In genomic region chr11:50238324-50238723, GRCm38 (mm10) we compare ENCODE assay signal across 8 mouse cellular contexts. TPM values are rescaled to one million over a fixed set of nuclear protein-coding genes. Genes with fewer than 3 reads are reported as not detected.
DNase-seq lines count a peak whose midpoint lies in the region; ATAC-seq and TF ChIP-seq lines count a peak whose summit lies in the region.

Gene Ltc4s, minus strand, starts transcription at chr11:50238616.

- H3K4me2 ChIP-seq in heart, embryonic 14.5 days (ENCODE audit: low read length), result peak within 1 kb of the TSS; percentile 94
- H3K4me2 ChIP-seq in neural tube, embryonic 15.5 days, result peak within 1 kb of the TSS; percentile 96

- peak; percentile 55 for DNase-seq in kidney, adult 2 months
- no peak for DNase-seq in kidney, adult 8-10 months
- peak; percentile 63 for DNase-seq in liver
- no peak for DNase-seq in thymus, postnatal 10 days (ENCODE audit: low spot score in 2 of 2)
- DNase-seq in layer of hippocampus, adult 9-11 months, result no peak

- H3K27me3 ChIP-seq in kidney, adult 2 months (replicated peaks; ENCODE audit: control insufficient read depth, insufficient read depth, low read length), result no peaks in the 10 kb centered on the region
- H3K27me3 ChIP-seq in heart, embryonic 14.5 days (ENCODE audit: control insufficient read depth, insufficient read depth, low read length), result peaks cover 24% of the 10 kb centered on the region
- peaks cover 28% of the 10 kb centered on the region; the same call in 1 of the 2 replicates for H3K27me3 ChIP-seq in neural tube, embryonic 15.5 days (replicated peaks)

- TF ChIP-seq POLR2A in kidney, adult 2 months (IDR thresholded peaks at IDR 0.05; ENCODE audit: low read depth, low read length), result no peak
- TF ChIP-seq POLR2A in bone marrow macrophage, adult 2 months (IDR thresholded peaks at IDR 0.05; ENCODE audit: borderline replicate concordance, low read depth, low read length), result no peak

- H3K9ac ChIP-seq in heart, embryonic 14.5 days (ENCODE audit: low read length), result no peak within 1 kb of the TSS
- no peak within 1 kb of the TSS for H3K9ac ChIP-seq in neural tube, embryonic 15.5 days (replicated peaks)

- no peak within 1 kb of the TSS for H3K27ac ChIP-seq in kidney, adult 2 months (ENCODE audit: insufficient read depth, low read depth, low read length)
- peak within 1 kb of the TSS; percentile 77 for H3K27ac ChIP-seq in bone marrow macrophage, adult 2 months (ENCODE audit: insufficient read depth, low read depth, low read length)
- H3K27ac ChIP-seq in heart, embryonic 14.5 days (replicated peaks in 1 of 2; ENCODE audit: control insufficient read depth in 1 of 2, insufficient read depth in 1 of 2, low read depth in 2 of 2, low read length in 2 of 2), result no peak within 1 kb of the TSS
- H3K27ac ChIP-seq in neural tube, embryonic 15.5 days (replicated peaks), result no peak within 1 kb of the TSS

- no peak for ATAC-seq in heart, embryonic 14.5 days (ENCODE audit: insufficient number of reproducible peaks, insufficient read depth, low FRiP score, low read depth)
- ATAC-seq in neural tube, embryonic 15.5 days (ENCODE audit: low FRiP score), result no peak

- H3K4me3 ChIP-seq in kidney, adult 2 months (ENCODE audit: insufficient read depth, low read depth, low read length), result peak within 1 kb of the TSS; percentile 77
- H3K4me3 ChIP-seq in bone marrow macrophage, adult 2 months (ENCODE audit: insufficient read depth, low read length), result peak within 1 kb of the TSS; percentile 64
- peak within 1 kb of the TSS in 1 of 2 experiments; percentile 61; a peak in 2 of 4 replicates for H3K4me3 ChIP-seq in heart, embryonic 14.5 days (ENCODE audit: control insufficient read depth in 1 of 2, insufficient read depth in 1 of 2, low read depth in 1 of 2, low read length in 2 of 2)
- H3K4me3 ChIP-seq in neural tube, embryonic 15.5 days (replicated peaks), result peak within 1 kb of the TSS; percentile 61

- H3K36me3 ChIP-seq in kidney, adult 2 months (ENCODE audit: control insufficient read depth, insufficient read depth, low read length), result peaks cover 3% of the 10 kb centered on the region; the same call in 1 of the 2 replicates
- H3K36me3 ChIP-seq in heart, embryonic 14.5 days (ENCODE audit: control insufficient read depth, insufficient read depth, low read length), result peaks cover 21% of the 10 kb centered on the region
- peaks cover 17% of the 10 kb centered on the region for H3K36me3 ChIP-seq in neural tube, embryonic 15.5 days

- no peaks in the 10 kb centered on the region for H3K9me3 ChIP-seq in heart, embryonic 14.5 days (ENCODE audit: control insufficient read depth, low read length)
- no peaks in the 10 kb centered on the region for H3K9me3 ChIP-seq in neural tube, embryonic 15.5 days (replicated peaks)

- peaks cover 8% of the 10 kb centered on the region for H3K4me1 ChIP-seq in kidney, adult 2 months (ENCODE audit: control insufficient read depth, insufficient read depth, low read length)
- H3K4me1 ChIP-seq in bone marrow macrophage, adult 2 months (ENCODE audit: control insufficient read depth, insufficient read depth, low read length), result peaks cover 43% of the 10 kb centered on the region
- peaks cover 14 to 17% of the 10 kb centered on the region in 2 experiments; a peak in 3 of 4 replicates for H3K4me1 ChIP-seq in heart, embryonic 14.5 days (ENCODE audit: control insufficient read depth in 2 of 2, insufficient read depth in 2 of 2, low read length in 2 of 2)
- H3K4me1 ChIP-seq in neural tube, embryonic 15.5 days, result peaks cover 20% of the 10 kb centered on the region

- no peak for TF ChIP-seq CTCF in kidney, adult 2 months (conservative IDR thresholded peaks at IDR 0.05; ENCODE audit: insufficient read depth, insufficient read length, low read depth, low read length)
- TF ChIP-seq CTCF in bone marrow macrophage, adult 2 months (IDR thresholded peaks at IDR 0.05; ENCODE audit: low read depth, low read length), result no peak

- 73% methylated on average over 10 of the region's 10 CpGs for WGBS in kidney, adult 2 months
- WGBS in heart, embryonic 14.5 days, result 28% methylated on average over 10 of the region's 10 CpGs
- 50% methylated on average over 10 of the region's 10 CpGs for WGBS in neural tube, embryonic 15.5 days

RNA-seq across cellular contexts. Expression of gene Ltc4s, which starts in this region (rescaled TPM):
- 33.8 and 46.3 TPM in 2 replicates for polyA plus RNA-seq in kidney, adult 2 months (2012; rRNA removed)
- 13.1 and 18.1 TPM in 2 replicates for polyA plus RNA-seq in bone marrow macrophage, adult 2 months (2012; ENCODE audit: insufficient read depth, insufficient read length, missing spikeins)
- polyA plus RNA-seq in heart, embryonic 14.5 days (2014; fragmentation: Nextera tagmentation; extraction: Ambion mirVana), result 1.8 and 1.9 TPM in 2 replicates
- 2.9 and 3.7 TPM in 2 replicates for polyA plus RNA-seq in neural tube, embryonic 15.5 days (2015; fragmentation: Nextera tagmentation; extraction: Ambion mirVana)

Comparison
In these comparisons a context has a peak if more than half of its experiments do, and no peak if none do; other contexts are left out.
1. DNase-seq: peak in kidney, adult 2 months (single experiment) and liver (single experiment); none in kidney, adult 8-10 months (0 of 2), thymus, postnatal 10 days (0 of 2) and layer of hippocampus, adult 9-11 months (single experiment).